Mouse (Mus musculus): ENCODE data around the gene Rnf222.

DNA sequence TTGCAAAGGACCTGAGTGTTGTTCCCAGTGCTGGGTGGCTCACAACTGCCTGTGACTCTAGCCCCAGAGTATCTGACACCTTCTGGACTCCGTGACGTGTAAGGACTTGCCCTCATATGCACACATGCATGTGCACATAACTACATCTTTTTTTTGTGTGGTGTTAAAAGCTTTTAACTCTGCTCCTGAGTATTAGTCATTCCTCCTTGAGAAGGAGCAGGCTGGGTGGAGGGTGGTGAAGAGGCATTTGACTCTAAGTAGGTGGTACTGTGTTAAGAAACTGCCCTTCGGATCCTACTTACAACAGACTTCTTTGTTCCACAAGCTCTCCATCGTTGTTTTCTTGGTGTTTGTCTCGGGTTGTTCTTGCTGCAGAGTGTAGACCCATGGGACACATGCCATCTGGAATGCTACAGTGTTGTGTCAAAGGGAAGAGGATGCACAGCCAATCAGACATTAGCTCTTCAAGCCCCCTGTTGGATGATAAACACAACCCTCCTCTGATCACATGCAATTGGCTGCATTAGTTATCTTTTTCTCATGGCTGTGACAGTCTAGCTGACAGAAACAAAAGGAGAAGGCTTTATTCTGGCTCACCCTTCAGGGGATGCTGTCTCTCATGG, 45.6 kb downstream of the Rnf222 start:
- TF ChIP-seq CTCF (IDR thresholded peaks at IDR 0.05; ENCODE audit: low read depth) (no peak), EP300 (IDR thresholded peaks at IDR 0.05; ENCODE audit: low read depth) (no peak)
